Mouse (Mus musculus) limb, embryonic 11.5 days (tissue): ENCODE data around the gene Dgka. TPM values are rescaled to one million over a fixed set of nuclear protein-coding genes. Genes with fewer than 3 reads are reported as not detected.
A peak's percentile ranks its signal among the peaks of the same experiment; 100 is the strongest.
"Not testable (repeated sequence)": the region's sequence is repeated elsewhere in the genome, so short reads cannot be mapped to it uniquely, and the experiment has no call there.

Experiments
- ATAC-seq: fragments of 200-750 bp; cut with Nextera tagmentation; 2 replicates; pipeline ENCODE4 v1.8.0; 2017; ENCODE audit warnings: low read depth; ENCODE audit not compliant: insufficient number of reproducible peaks, low FRiP score, low TSS enrichment
- DNase-seq: peaks from one replicate; pipeline ENCODE4 v3.0.0-alpha.2; 2015; ENCODE audit warnings: low spot score
- H3K27ac ChIP-seq: fragments of 300-500 bp; sonication (generic); replicated peaks from 2 replicates; pipeline ENCODE4 v1.5.1; 2014; ENCODE audit warnings: low read depth, mild to moderate bottlenecking, low read length
- H3K27me3 ChIP-seq: fragments of 300-500 bp; sonication (generic); 2 replicates; pipeline ENCODE4 v1.6.1; 2014; ENCODE audit warnings: mild to moderate bottlenecking, low read length, mixed read lengths; ENCODE audit not compliant: control insufficient read depth, insufficient read depth
- H3K36me3 ChIP-seq: fragments of 300-500 bp; sonication (generic); 2 replicates; pipeline ENCODE4 v1.6.1; 2014; ENCODE audit warnings: mild to moderate bottlenecking, low read length, moderate library complexity, mixed read lengths; ENCODE audit not compliant: control insufficient read depth, insufficient read depth
- H3K4me1 ChIP-seq: fragments of 300-500 bp; sonication (generic); 2 replicates; pipeline ENCODE4 v1.6.1; 2014; ENCODE audit warnings: low read length, mixed read lengths; ENCODE audit not compliant: control insufficient read depth, insufficient read depth
- H3K4me2 ChIP-seq: fragments of 300-500 bp; sonication (generic); 2 replicates; pipeline ENCODE4 v1.6.1; 2014; ENCODE audit warnings: low read depth, mild to moderate bottlenecking, moderate library complexity; ENCODE audit not compliant: severe bottlenecking
- H3K4me3 ChIP-seq: fragments of 300-500 bp; sonication (generic); 2 replicates; pipeline ENCODE4 v1.5.1; 2014; ENCODE audit warnings: low read depth, low read length
- H3K9ac ChIP-seq: fragments of 300-500 bp; sonication (generic); 2 replicates; pipeline ENCODE4 v1.6.1; 2014; ENCODE audit warnings: mild to moderate bottlenecking, low read length
- H3K9me3 ChIP-seq: fragments of 300-500 bp; sonication (generic); 2 replicates; pipeline ENCODE4 v1.6.1; 2016; ENCODE audit warnings: low read length; ENCODE audit not compliant: control insufficient read depth
- WGBS: fragments of 180-500 bp; shearing (Covaris S2); extraction: QIAGEN DNeasy Blood & Tissue Kit; methylation state at CpG from one replicate; pipeline ENCODE4 v1.1.7; 2014; 5-methylcytosine and 5-hydroxymethylcytosine counted together
- polyA plus RNA-seq: library from polyadenylated mRNA; unstranded; fragments of >200 nt; fragmentation: Nextera tagmentation; extraction: Ambion mirVana; gene quantifications from 2 replicates; pipeline ENCODE4 v1.2.1, GENCODE M21; 2014

Dgka gene
- polyA plus RNA-seq, 1 experiment from 2014 or later = 5.4 TPM

- Histone ChIP-seq H3K27ac (no peak overlapping the region), H3K36me3 (no peaks in the 10 kb centered on the region), H3K9me3 (no peaks in the 10 kb centered on the region), H3K9ac (peak overlapping the region; percentile 75), H3K27me3 (peaks cover 15% of the 10 kb centered on the region), H3K4me1 (peaks cover 8% of the 10 kb centered on the region), H3K4me3 (peak overlapping the region; percentile 54), H3K4me2 (peak overlapping the region; percentile 71)
- ATAC-seq (no peak), DNase-seq (no peak)
- WGBS = 6% methylated on average over 7 of the region's 7 CpGs
Measured at GRCm38 (mm10) chr10:128743235-128743634, 1.4 kb downstream of the Dgka start.

- Histone ChIP-seq H3K36me3 (no peaks in the 10 kb centered on the region), H3K9ac (no peak overlapping the region), H3K27ac (no peak overlapping the region), H3K4me3 (no peak overlapping the region), H3K4me2 (peak overlapping the region; percentile 71; the same call in 1 of the 2 replicates), H3K9me3 (no peaks in the 10 kb centered on the region), H3K27me3 (peaks cover 15% of the 10 kb centered on the region), H3K4me1 (peaks cover 8% of the 10 kb centered on the region)
- 31% methylated on average over 4 of the region's 4 CpGs for WGBS
- no peak for ATAC-seq
- DNase-seq = no peak
Measured at GRCm38 (mm10) chr10:128742616-128743015, 2.0 kb downstream of the Dgka start.

GRCm38 (mm10) chr10:128740296-128740695 is 4.4 kb downstream of the Dgka start:
- H3K4me2 ChIP-seq = no peak overlapping the region
- H3K36me3 ChIP-seq = no peaks in the 10 kb centered on the region
- no peak overlapping the region for H3K9ac ChIP-seq
- H3K4me1 ChIP-seq = peaks cover 8% of the 10 kb centered on the region
- H3K9me3 ChIP-seq = no peaks in the 10 kb centered on the region
- DNase-seq (no peak), ATAC-seq (no peak)
- WGBS = 79% methylated on average over 2 of the region's 2 CpGs
- no peak overlapping the region for H3K4me3 ChIP-seq
- H3K27me3 ChIP-seq = peaks cover 15% of the 10 kb centered on the region
- no peak overlapping the region for H3K27ac ChIP-seq

- peak; percentile 44 for DNase-seq
- H3K4me2 ChIP-seq = peak overlapping the region; percentile 24; the same call in 1 of the 2 replicates
- ATAC-seq = 0 out of 2 replicates have a peak, but pooled peaks have one; percentile 60
- H3K4me3 ChIP-seq = no peak overlapping the region
- H3K27ac ChIP-seq = no peak overlapping the region
- no peak overlapping the region for H3K9ac ChIP-seq
- peaks cover 4% of the 10 kb centered on the region for H3K27me3 ChIP-seq
- no peaks in the 10 kb centered on the region for H3K4me1 ChIP-seq
- 3% methylated on average over 15 of the region's 15 CpGs for WGBS
- no peaks in the 10 kb centered on the region for H3K9me3 ChIP-seq
- no peaks in the 10 kb centered on the region for H3K36me3 ChIP-seq
Measured at GRCm38 (mm10) chr10:128737435-128737834, 7.2 kb downstream of the Dgka start.

- Histone ChIP-seq H3K36me3 (no peaks in the 10 kb centered on the region), H3K4me3 (no peak overlapping the region)
- no peak for ATAC-seq
Measured at GRCm38 (mm10) chr10:128731992-128732391, 12.7 kb downstream of the Dgka start.

GRCm38 (mm10) chr10:128731002-128731433 is 13.6 kb downstream of the Dgka start:
- H3K36me3 ChIP-seq = no peaks in the 10 kb centered on the region
- H3K9me3 ChIP-seq = no peaks in the 10 kb centered on the region
- H3K9ac ChIP-seq = no peak overlapping the region
- DNase-seq = peak; percentile 85
- H3K4me3 ChIP-seq = no peak overlapping the region
- 24% methylated on average over 10 of the region's 10 CpGs for WGBS
- peak; percentile 31; the same call in 1 of the 2 replicates for ATAC-seq
- H3K27ac ChIP-seq = no peak overlapping the region
- H3K4me1 ChIP-seq = no peaks in the 10 kb centered on the region
- no peaks in the 10 kb centered on the region for H3K27me3 ChIP-seq
- no peak overlapping the region for H3K4me2 ChIP-seq

More at GRCm38 (mm10) chr10:128731992-128732391, 12.7 kb downstream of the Dgka start:
- Histone ChIP-seq H3K4me2 (no peak overlapping the region), H3K27ac (no peak overlapping the region), H3K4me1 (no peaks in the 10 kb centered on the region), H3K27me3 (no peaks in the 10 kb centered on the region), H3K9me3 (no peaks in the 10 kb centered on the region), H3K9ac (no peak overlapping the region)
- no peak for DNase-seq

GRCm38 (mm10) chr10:128728059-128728458 is 16.6 kb downstream of the Dgka start:
- no peak overlapping the region for H3K4me2 ChIP-seq
- H3K4me3 ChIP-seq = no peak overlapping the region
- H3K9ac ChIP-seq = no peak overlapping the region
- WGBS = 90% methylated on average over 5 of the region's 5 CpGs
- no peaks in the 10 kb centered on the region for H3K36me3 ChIP-seq
- no peak for ATAC-seq
- H3K27ac ChIP-seq = no peak overlapping the region
- DNase-seq = no peak
- no peaks in the 10 kb centered on the region for H3K27me3 ChIP-seq
- no peaks in the 10 kb centered on the region for H3K9me3 ChIP-seq
- H3K4me1 ChIP-seq = no peaks in the 10 kb centered on the region

GRCm38 (mm10) chr10:128725466-128725865 is 19.2 kb downstream of the Dgka start:
- not testable (repeated sequence) for H3K27ac ChIP-seq, H3K4me1 ChIP-seq, H3K9me3 ChIP-seq, H3K27me3 ChIP-seq, H3K36me3 ChIP-seq, ATAC-seq, DNase-seq, H3K9ac ChIP-seq, H3K4me3 ChIP-seq, H3K4me2 ChIP-seq
- WGBS = 80% methylated on average over 3 of the region's 4 CpGs
